Mouse (Mus musculus) heart, postnatal 0 days (tissue): Measurements from ENCODE around the gene Thsd7a. TPM values are rescaled to one million over a fixed set of nuclear protein-coding genes. Genes with fewer than 3 reads are reported as not detected.

Experiments used
- ATAC-seq: fragments of 200-750 bp; cut with Nextera tagmentation; 2 replicates; pipeline ENCODE4 v1.8.0; 2017; ENCODE audit warnings: low read depth, moderate number of reproducible peaks, moderate library complexity; ENCODE audit not compliant: insufficient read depth
- DNase-seq: peaks from one replicate; pipeline ENCODE4 v3.0.0-alpha.2; 2016; ENCODE audit warnings: low spot score
- H3K27ac ChIP-seq: fragments of 300-500 bp; sonication (generic); 2 replicates; pipeline ENCODE4 v1.5.1; 2014; ENCODE audit warnings: low read depth, mild to moderate bottlenecking
- H3K27me3 ChIP-seq: fragments of 300-500 bp; sonication (generic); 2 replicates; pipeline ENCODE4 v1.6.1; 2014; ENCODE audit warnings: low read length, mixed read lengths; ENCODE audit not compliant: control insufficient read depth, insufficient read depth
- H3K36me3 ChIP-seq: fragments of 300-500 bp; sonication (generic); replicated peaks from 2 replicates; pipeline ENCODE4 v1.6.1; 2014; ENCODE audit warnings: low read length, mixed read lengths; ENCODE audit not compliant: control insufficient read depth, insufficient read depth
- H3K4me1 ChIP-seq: fragments of 300-500 bp; sonication (generic); 2 replicates; pipeline ENCODE4 v1.6.1; 2014; ENCODE audit warnings: antibody characterized with exemption; ENCODE audit not compliant: control insufficient read depth, insufficient read depth
- H3K4me2 ChIP-seq: fragments of 300-500 bp; sonication (generic); 2 replicates; pipeline ENCODE4 v1.6.1; 2014; ENCODE audit warnings: low read depth, mild to moderate bottlenecking, low read length, moderate library complexity
- H3K4me3 ChIP-seq: fragments of 300-500 bp; sonication (generic); 2 replicates; pipeline ENCODE4 v1.5.1; 2014; ENCODE audit warnings: low read depth, low read length
- H3K9ac ChIP-seq: fragments of 300-500 bp; sonication (generic); replicated peaks from 2 replicates; pipeline ENCODE4 v1.6.1; 2014; ENCODE audit warnings: low read depth, low read length, mixed read lengths
- H3K9me3 ChIP-seq: fragments of 300-500 bp; sonication (generic); replicated peaks from 2 replicates; pipeline ENCODE4 v1.6.1; 2016; ENCODE audit warnings: low read length; ENCODE audit not compliant: control insufficient read depth
- CTCF ChIP-seq: IDR thresholded peaks from 2 replicates; pipeline ENCODE4 v1.5.1; 2016; ENCODE audit warnings: antibody characterized with exemption, control low read depth, low read depth
- EP300 ChIP-seq: IDR thresholded peaks from 2 replicates; pipeline ENCODE4 v1.6.1; 2016; ENCODE audit warnings: antibody characterized with exemption, low read depth
- WGBS: fragments of 180-500 bp; shearing (Covaris S2); extraction: QIAGEN DNeasy Blood & Tissue Kit; methylation state at CpG from one replicate; pipeline ENCODE4 v1.1.7; 2014; 5-methylcytosine and 5-hydroxymethylcytosine counted together
- polyA plus RNA-seq: library from polyadenylated mRNA; unstranded; fragments of >200 nt; fragmentation: Nextera tagmentation; extraction: Ambion mirVana; gene quantifications from 2 replicates; pipeline ENCODE4 v1.2.1, GENCODE M21; 2015
- total RNA-seq: library from RNA; depleted of rRNA; stranded (reverse); fragments of >200 nt; gene quantifications from 2 replicates; pipeline ENCODE4 v1.2.3, GENCODE M21; 2014; ENCODE audit warnings: low replicate concordance

The Thsd7a gene
- total and polyA plus RNA-seq, 2 experiments from 2014 or later = 2.2 to 4.5 TPM

DNA sequence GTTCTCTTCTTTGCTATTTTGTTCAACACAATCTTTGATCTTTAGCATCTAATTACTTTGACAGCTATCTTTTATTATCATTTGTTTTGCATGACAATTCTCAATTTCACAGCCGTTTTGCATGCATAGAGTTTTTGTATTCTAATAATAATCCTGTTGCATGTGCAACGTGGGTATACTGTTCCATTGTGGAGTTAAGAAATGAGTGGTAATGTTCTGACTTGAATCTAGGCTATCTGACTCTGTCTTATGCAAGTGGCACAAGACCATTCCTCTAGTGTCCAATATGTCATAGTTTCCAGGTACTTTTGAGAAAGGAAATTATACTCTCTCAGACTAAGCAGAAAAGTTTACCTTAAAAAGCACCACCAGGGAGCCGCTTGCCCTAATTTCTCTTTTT, 206.7 kb downstream of the Thsd7a start:
- no peaks in the 10 kb centered on the region for H3K9me3 ChIP-seq
- no peaks in the 10 kb centered on the region for H3K27me3 ChIP-seq
- WGBS = 68% methylated on average over 3 of the region's 3 CpGs
- H3K4me2 ChIP-seq = no peak overlapping the region
- no peak overlapping the region for H3K27ac ChIP-seq
- no peak overlapping the region for H3K9ac ChIP-seq
- no peak overlapping the region for H3K4me3 ChIP-seq
- TF ChIP-seq EP300 (no peak), CTCF (no peak)
- H3K4me1 ChIP-seq = no peaks in the 10 kb centered on the region
- H3K36me3 ChIP-seq = no peaks in the 10 kb centered on the region
- no peak for ATAC-seq
- no peak for DNase-seq

GRCm38 (mm10) chr6:12519121-12519520, 230.1 kb downstream of the Thsd7a start:
- Histone ChIP-seq H3K27ac (no peak overlapping the region), H3K4me3 (no peak overlapping the region), H3K4me1 (no peaks in the 10 kb centered on the region), H3K9ac (no peak overlapping the region), H3K27me3 (no peaks in the 10 kb centered on the region), H3K9me3 (no peaks in the 10 kb centered on the region), H3K36me3 (no peaks in the 10 kb centered on the region), H3K4me2 (no peak overlapping the region)
- TF ChIP-seq EP300 (no peak), CTCF (no peak)
- no peak for ATAC-seq
- DNase-seq = no peak

DNA sequence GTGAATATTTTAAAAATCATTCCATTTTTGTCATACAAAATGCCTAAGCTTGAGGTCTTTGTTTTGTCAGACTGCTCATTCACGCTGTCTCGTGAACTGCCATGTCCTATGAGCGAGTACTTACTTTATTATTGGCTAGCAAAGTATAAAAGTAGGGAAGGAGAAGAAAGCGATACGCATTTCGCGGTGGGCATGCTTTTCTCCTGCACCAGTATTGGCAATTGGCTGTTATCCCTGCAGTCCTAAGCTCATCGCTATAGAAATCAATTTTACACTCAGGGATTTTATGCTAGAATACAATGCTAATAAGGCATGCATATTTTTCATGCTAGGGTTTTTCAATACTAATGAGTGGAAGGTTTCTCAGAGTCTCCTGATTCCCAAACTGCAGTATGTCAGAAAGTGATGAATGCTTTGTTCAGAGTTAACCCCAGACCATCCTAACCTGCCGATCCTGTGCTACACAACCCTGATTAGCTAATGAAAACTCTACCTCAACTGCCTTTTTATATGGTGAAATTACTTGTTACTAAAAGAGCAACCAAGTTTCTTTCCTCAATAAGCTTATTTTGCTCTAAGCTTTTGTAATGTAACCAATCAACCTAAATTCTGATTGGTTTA, 230.8 kb downstream of the Thsd7a start:
- WGBS = 86% methylated on average over 9 of the region's 9 CpGs
- H3K36me3 ChIP-seq = no peaks in the 10 kb centered on the region
- H3K27ac ChIP-seq = no peak overlapping the region
- no peak overlapping the region for H3K9ac ChIP-seq
- no peaks in the 10 kb centered on the region for H3K4me1 ChIP-seq
- ATAC-seq (no peak), DNase-seq (no peak)
- no peak overlapping the region for H3K4me2 ChIP-seq
- TF ChIP-seq CTCF (no peak), EP300 (no peak)
- H3K9me3 ChIP-seq = no peaks in the 10 kb centered on the region
- no peaks in the 10 kb centered on the region for H3K27me3 ChIP-seq
- no peak overlapping the region for H3K4me3 ChIP-seq

GRCm38 (mm10) chr6:12517726-12518125, 231.5 kb downstream of the Thsd7a start:
- H3K9me3 ChIP-seq = no peaks in the 10 kb centered on the region
- H3K4me2 ChIP-seq = no peak overlapping the region
- no peak overlapping the region for H3K9ac ChIP-seq
- no peak for TF ChIP-seq EP300
- TF ChIP-seq CTCF = no peak
- no peaks in the 10 kb centered on the region for H3K27me3 ChIP-seq
- ATAC-seq = no peak
- H3K4me3 ChIP-seq = no peak overlapping the region
- no peaks in the 10 kb centered on the region for H3K36me3 ChIP-seq
- H3K27ac ChIP-seq = no peak overlapping the region
- no peaks in the 10 kb centered on the region for H3K4me1 ChIP-seq
- DNase-seq = no peak

GRCm38 (mm10) chr6:12506877-12507276, 242.3 kb downstream of the Thsd7a start:
- TF ChIP-seq EP300 (no peak), CTCF (no peak)
- no peaks in the 10 kb centered on the region for H3K36me3 ChIP-seq
- no peaks in the 10 kb centered on the region; the same call in 1 of the 2 replicates for H3K4me1 ChIP-seq
- no peaks in the 10 kb centered on the region for H3K9me3 ChIP-seq
- no peak for ATAC-seq
- no peak for DNase-seq
- WGBS = 77% methylated on average over 2 of the region's 2 CpGs
- no peak overlapping the region for H3K27ac ChIP-seq
- H3K27me3 ChIP-seq = no peaks in the 10 kb centered on the region
- H3K4me3 ChIP-seq = no peak overlapping the region
- H3K9ac ChIP-seq = no peak overlapping the region
- H3K4me2 ChIP-seq = no peak overlapping the region

DNA sequence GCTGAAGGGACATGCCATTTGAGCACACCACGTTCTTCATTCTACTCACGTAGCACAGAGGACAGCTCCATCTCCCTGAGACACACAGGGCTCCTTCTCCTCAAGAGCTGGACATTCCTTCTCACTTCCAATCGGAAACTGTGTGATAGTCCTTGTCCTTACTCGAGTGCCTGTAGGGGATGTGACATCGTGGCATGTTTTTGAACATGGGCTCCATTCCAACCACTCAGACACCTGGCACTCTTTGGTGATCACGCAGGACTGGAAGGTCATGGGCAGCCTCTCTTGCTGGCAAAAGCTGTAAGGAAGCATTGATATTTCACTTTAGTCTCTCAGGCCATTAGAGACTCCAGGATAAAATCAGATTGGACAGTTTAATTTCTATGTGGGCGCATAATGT, 245.3 kb downstream of the Thsd7a start:
- Histone ChIP-seq H3K4me1 (no peaks in the 10 kb centered on the region; the same call in 1 of the 2 replicates), H3K27ac (no peak overlapping the region), H3K36me3 (no peaks in the 10 kb centered on the region), H3K27me3 (no peaks in the 10 kb centered on the region), H3K4me2 (no peak overlapping the region), H3K9ac (no peak overlapping the region), H3K4me3 (no peak overlapping the region), H3K9me3 (no peaks in the 10 kb centered on the region)
- 47% methylated on average over 7 of the region's 7 CpGs for WGBS
- ATAC-seq = peak; percentile 51; the same call in 1 of the 2 replicates
- peak; percentile 6 for DNase-seq
- TF ChIP-seq EP300 (no peak), CTCF (no peak)
